Mouse (Mus musculus) effector memory CD4-positive, alpha-beta T cell, adult 5 months (primary cell): Measurements from ENCODE around the gene Gm10053. TPM values are rescaled to one million over a fixed set of nuclear protein-coding genes. Genes with fewer than 3 reads are reported as not detected.

ENCODE experiments used
- polyA plus RNA-seq: library from polyadenylated mRNA; unstranded; fragments of 100-300 nt; shearing (Covaris generic); gene quantifications from one replicate; pipeline ENCODE4 v1.2.1, GENCODE M21; 2017

The Gm10053 gene
- polyA plus RNA-seq, result 176 TPM

GRCm38 (mm10) chr19:24875129-24875870 is at the start of gene Gm10053:
Gene Gm10053, plus strand, starts transcription at chr19:24875686.

GRCm38 (mm10) chr19:24861612-24862451 is 13.7 kb upstream of the Gm10053 start, which contains the start of gene Pgm5:
Gene Pgm5, minus strand, starts transcription at chr19:24861855.

GRCm38 (mm10) chr19:24900581-24901220 is 25.2 kb downstream of the Gm10053 start, which contains the start of gene Foxd4:
Gene Foxd4, minus strand, starts transcription at chr19:24901197.

Other genes starting within 250 kb of the Gm10053 start
- gene Tmem252, start 201.7 kb upstream of the Gm10053 start, polyA plus RNA-seq, result not detected
- not detected for gene Pgm5, start 13.8 kb upstream of the Gm10053 start, polyA plus RNA-seq
- gene Foxd4, start 25.5 kb downstream of the Gm10053 start, polyA plus RNA-seq, result 0.19 TPM
- 16.3 TPM for gene Cbwd1, start 85.9 kb downstream of the Gm10053 start, polyA plus RNA-seq
- 207 TPM for gene Dock8, start 123.8 kb downstream of the Gm10053 start, polyA plus RNA-seq